Mouse (Mus musculus) cerebellum, adult 8-10 months (tissue): ENCODE measurements around the gene Gm4767.
A peak's percentile ranks its signal among the peaks of the same experiment; 100 is the strongest.
"Not testable (repeated sequence)": the region's sequence is repeated elsewhere in the genome, so short reads cannot be mapped to it uniquely, and the experiment has no call there.

ENCODE experiments used
- DNase-seq: peaks from one replicate; pipeline ENCODE4 v3.0.0; 2022

Gene Gm4767

GRCm38 (mm10) chr10:81811899-81812298 is at the start of gene Gm4767:
Gene Gm4767 (plus strand): TSS chr10:81812186.
- DNase-seq: not testable (repeated sequence)

- DNase-seq: not testable (repeated sequence)
Measured at GRCm38 (mm10) chr10:81770506-81771403, 41.2 kb upstream of the Gm4767 start, which contains the start of gene Gm3055. Gene Gm3055 (minus strand): TSS chr10:81771161.

- not testable (repeated sequence) for DNase-seq
Measured at GRCm38 (mm10) chr10:81771404-81771777, 40.6 kb upstream of the Gm4767 start.

GRCm38 (mm10) chr10:81846219-81846618 is 34.2 kb downstream of the Gm4767 start:
- DNase-seq: not testable (repeated sequence)

- DNase-seq: peak; percentile 10
Measured at GRCm38 (mm10) chr10:81863409-81864407, 51.7 kb downstream of the Gm4767 start, which contains the start of gene Gm32687. Gene Gm32687 (plus strand): TSS chr10:81863934.
